Mouse (Mus musculus) hindbrain, postnatal 0 days (tissue): ENCODE results near the gene Mdm4. TPM values are rescaled to one million over a fixed set of nuclear protein-coding genes. Genes with fewer than 3 reads are reported as not detected.
A peak's percentile ranks its signal among the peaks of the same experiment; 100 is the strongest.

Experiments
- ATAC-seq: fragments of 200-750 bp; cut with Nextera tagmentation; 2 replicates; pipeline ENCODE4 v1.8.0; 2017; ENCODE audit warnings: mild to moderate bottlenecking, moderate TSS enrichment, moderate library complexity
- DNase-seq: peaks from one replicate; pipeline ENCODE4 v3.0.0-alpha.2; 2015; ENCODE audit warnings: low spot score
- H3K27ac ChIP-seq: fragments of 300-500 bp; sonication (generic); 2 replicates; pipeline ENCODE4 v1.5.1; 2014; ENCODE audit warnings: mild to moderate bottlenecking
- H3K27me3 ChIP-seq: fragments of 300-500 bp; sonication (generic); 2 replicates; pipeline ENCODE4 v1.6.1; 2014; ENCODE audit warnings: low read length, mixed read lengths; ENCODE audit not compliant: insufficient read depth
- H3K36me3 ChIP-seq: fragments of 300-500 bp; sonication (generic); 2 replicates; pipeline ENCODE4 v1.6.1; 2014; ENCODE audit warnings: low read length, mixed read lengths; ENCODE audit not compliant: insufficient read depth
- H3K4me1 ChIP-seq: fragments of 300-500 bp; sonication (generic); 2 replicates; pipeline ENCODE4 v1.6.1; 2014; ENCODE audit warnings: antibody characterized with exemption, low read length, mixed read lengths; ENCODE audit not compliant: insufficient read depth
- H3K4me2 ChIP-seq: fragments of 300-500 bp; sonication (generic); 2 replicates; pipeline ENCODE4 v1.6.1; 2014; ENCODE audit warnings: low read depth, mild to moderate bottlenecking, low read length, moderate library complexity, mixed read lengths
- H3K4me3 ChIP-seq: fragments of 300-500 bp; sonication (generic); 2 replicates; pipeline ENCODE4 v1.5.1; 2014; ENCODE audit warnings: low read length
- H3K9ac ChIP-seq: fragments of 300-500 bp; sonication (generic); replicated peaks from 2 replicates; pipeline ENCODE4 v1.6.1; 2014; ENCODE audit warnings: mild to moderate bottlenecking, low read length, moderate library complexity, mixed read lengths
- H3K9me3 ChIP-seq: fragments of 300-500 bp; sonication (generic); 2 replicates; pipeline ENCODE4 v1.6.1; 2016; ENCODE audit warnings: low read length, mixed read lengths
- CTCF ChIP-seq: IDR thresholded peaks from 2 replicates; pipeline ENCODE4 v1.5.1; 2016; ENCODE audit warnings: antibody characterized with exemption, control low read depth, low read depth
- WGBS: fragments of 180-500 bp; shearing (Covaris S2); extraction: QIAGEN DNeasy Blood & Tissue Kit; methylation state at CpG from one replicate; pipeline ENCODE4 v1.1.7; 2014; 5-methylcytosine and 5-hydroxymethylcytosine counted together
- polyA plus RNA-seq: library from polyadenylated mRNA; unstranded; fragments of >200 nt; fragmentation: Nextera tagmentation; extraction: Ambion mirVana; gene quantifications from 2 replicates; pipeline ENCODE4 v1.2.1, GENCODE M21; 2015
- total RNA-seq: library from RNA; depleted of rRNA; stranded (reverse); fragments of >200 nt; gene quantifications from 2 replicates; pipeline ENCODE4 v1.2.3, GENCODE M21; 2014

Mdm4 gene
- total and polyA plus RNA-seq, 2 experiments from 2014 or later, result 29.1 to 61.3 TPM

DNA sequence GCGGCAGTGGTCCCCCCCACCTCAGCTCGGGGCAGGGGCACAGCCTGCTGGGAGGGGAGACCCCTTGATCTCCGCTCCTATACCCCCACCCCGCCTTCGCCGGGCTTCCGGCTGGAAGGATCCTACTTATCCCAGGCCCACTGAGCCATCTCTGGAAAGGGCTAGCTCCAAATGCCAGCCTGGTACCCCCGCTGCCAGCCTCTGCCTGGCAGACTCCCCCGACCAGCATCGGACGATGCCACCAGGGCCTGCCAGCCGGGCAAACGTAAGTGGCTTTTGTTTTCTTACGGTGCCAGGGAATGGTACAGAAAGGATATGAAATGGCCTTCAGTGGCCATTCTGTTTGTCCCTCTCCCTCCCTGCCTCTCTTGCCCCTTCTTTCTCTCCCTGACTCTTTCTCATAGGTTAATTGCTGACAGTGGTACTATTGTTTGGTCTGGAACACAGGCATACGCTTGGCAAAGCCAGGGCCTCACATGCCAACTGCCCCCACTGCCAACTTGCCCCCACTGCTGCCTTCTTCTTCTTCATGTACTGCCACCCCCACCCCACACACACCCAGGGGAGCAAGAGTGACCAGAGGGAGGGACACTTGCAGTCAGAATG lies 38.4 kb upstream of the Mdm4 start:
- peaks cover 8% of the 10 kb centered on the region; the same call in 1 of the 2 replicates for H3K36me3 ChIP-seq
- DNase-seq (peak; percentile 62), ATAC-seq (peak; percentile 61)
- H3K4me3 ChIP-seq, result no peak overlapping the region
- no peak overlapping the region for H3K4me2 ChIP-seq
- peak overlapping the region; percentile 68 for H3K27ac ChIP-seq
- no peaks in the 10 kb centered on the region for H3K27me3 ChIP-seq
- WGBS, result 40% methylated on average over 15 of the region's 15 CpGs
- TF ChIP-seq CTCF, result no peak
- no peaks in the 10 kb centered on the region for H3K9me3 ChIP-seq
- peaks cover 29% of the 10 kb centered on the region for H3K4me1 ChIP-seq
- H3K9ac ChIP-seq, result 0 out of 2 replicates have a peak overlapping the region, but pooled peaks have one; percentile 21

DNA sequence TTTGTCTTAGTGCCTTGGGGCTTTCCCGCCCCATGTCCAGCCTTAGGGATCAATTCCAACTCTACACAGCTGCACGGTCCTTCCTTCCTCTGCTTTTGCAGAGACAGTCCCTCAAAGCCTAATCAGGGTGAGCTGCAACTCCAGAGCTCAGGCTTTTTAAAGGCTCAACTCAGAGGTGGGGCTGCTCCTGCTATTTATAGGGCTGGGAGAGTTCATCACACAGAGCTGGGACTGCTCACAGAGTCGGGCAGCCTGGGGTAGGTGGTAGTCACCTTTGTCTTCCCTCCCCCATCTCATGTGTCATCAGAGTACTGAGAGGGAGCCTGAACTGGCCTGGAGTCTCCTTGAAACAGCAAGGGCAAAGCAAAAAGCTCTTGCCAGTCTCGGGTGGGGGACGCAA lies 37.9 kb upstream of the Mdm4 start:
- H3K9ac ChIP-seq, result 0 out of 2 replicates have a peak overlapping the region, but pooled peaks have one; percentile 21
- ATAC-seq (no peak), DNase-seq (no peak)
- H3K4me1 ChIP-seq, result peaks cover 29% of the 10 kb centered on the region
- H3K36me3 ChIP-seq, result peaks cover 8% of the 10 kb centered on the region; the same call in 1 of the 2 replicates
- no peak overlapping the region for H3K4me2 ChIP-seq
- WGBS, result 54% methylated on average over 5 of the region's 5 CpGs
- peak overlapping the region; percentile 68 for H3K27ac ChIP-seq
- H3K4me3 ChIP-seq, result no peak overlapping the region
- H3K9me3 ChIP-seq, result no peaks in the 10 kb centered on the region
- H3K27me3 ChIP-seq, result no peaks in the 10 kb centered on the region
- TF ChIP-seq CTCF, result no peak

DNA sequence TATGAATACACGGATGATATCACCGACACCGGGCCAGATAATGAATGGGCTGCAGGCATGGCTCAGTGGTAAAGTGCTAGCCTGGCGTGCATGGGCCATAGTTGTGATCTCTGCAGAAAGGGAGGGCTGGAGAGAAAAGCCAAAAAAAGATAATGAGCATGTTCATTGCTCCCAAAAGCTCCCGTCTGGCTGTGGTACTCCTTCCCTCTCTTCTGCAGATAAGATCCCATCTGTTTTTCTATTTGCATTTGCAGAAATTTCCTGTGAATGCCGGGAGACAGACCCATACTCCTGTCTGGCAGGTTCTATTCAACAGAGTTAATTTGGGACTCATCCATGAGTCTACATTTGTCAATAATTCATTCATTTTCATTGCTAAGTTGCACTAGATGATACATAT lies 32.8 kb upstream of the Mdm4 start:
- Histone ChIP-seq H3K9me3 (no peaks in the 10 kb centered on the region), H3K36me3 (peaks cover 6% of the 10 kb centered on the region; the same call in 1 of the 2 replicates), H3K27me3 (no peaks in the 10 kb centered on the region), H3K9ac (no peak overlapping the region), H3K27ac (no peak overlapping the region), H3K4me2 (no peak overlapping the region), H3K4me3 (no peak overlapping the region), H3K4me1 (peaks cover 4% of the 10 kb centered on the region)
- no peak for TF ChIP-seq CTCF
- no peak for DNase-seq
- ATAC-seq, result no peak
- WGBS, result 88% methylated on average over 6 of the region's 6 CpGs

GRCm38 (mm10) chr1:133060681-133061080 lies 30.3 kb upstream of the Mdm4 start:
- DNase-seq (no peak), ATAC-seq (no peak)
- H3K36me3 ChIP-seq, result no peaks in the 10 kb centered on the region
- peaks cover 5% of the 10 kb centered on the region; the same call in 1 of the 2 replicates for H3K4me1 ChIP-seq
- 69% methylated on average over 4 of the region's 4 CpGs for WGBS
- no peak overlapping the region for H3K4me3 ChIP-seq
- no peak overlapping the region for H3K4me2 ChIP-seq
- no peak for TF ChIP-seq CTCF
- H3K9me3 ChIP-seq, result no peaks in the 10 kb centered on the region
- H3K27me3 ChIP-seq, result no peaks in the 10 kb centered on the region
- no peak overlapping the region for H3K9ac ChIP-seq
- H3K27ac ChIP-seq, result no peak overlapping the region

DNA sequence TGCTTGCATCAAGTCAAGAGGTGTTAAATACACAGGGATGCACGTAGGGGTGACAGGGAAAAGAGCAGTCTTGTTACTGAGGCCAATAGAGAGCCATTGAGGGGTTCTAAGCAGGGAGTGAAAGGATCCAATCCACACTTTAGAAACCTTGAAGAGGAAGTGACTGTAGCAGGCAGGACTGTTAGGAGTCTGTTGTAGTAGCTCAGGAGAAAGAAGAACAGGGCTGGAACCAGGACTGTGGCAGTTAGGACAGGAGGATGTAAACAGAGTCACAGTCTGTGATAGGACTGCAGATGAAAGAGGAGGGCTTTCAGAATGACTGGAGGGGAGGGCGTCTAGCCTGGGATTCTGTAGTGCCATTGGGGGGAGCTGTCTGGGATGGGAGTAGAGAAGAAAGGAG lies 29.2 kb upstream of the Mdm4 start:
- ATAC-seq, result no peak
- DNase-seq, result no peak
- no peak overlapping the region for H3K27ac ChIP-seq
- no peaks in the 10 kb centered on the region for H3K36me3 ChIP-seq
- H3K9me3 ChIP-seq, result no peaks in the 10 kb centered on the region
- TF ChIP-seq CTCF, result no peak
- H3K4me2 ChIP-seq, result no peak overlapping the region
- no peak overlapping the region for H3K4me3 ChIP-seq
- WGBS, result 68% methylated on average over 2 of the region's 2 CpGs
- H3K4me1 ChIP-seq, result peaks cover 5% of the 10 kb centered on the region; the same call in 1 of the 2 replicates
- H3K9ac ChIP-seq, result no peak overlapping the region
- H3K27me3 ChIP-seq, result no peaks in the 10 kb centered on the region

DNA sequence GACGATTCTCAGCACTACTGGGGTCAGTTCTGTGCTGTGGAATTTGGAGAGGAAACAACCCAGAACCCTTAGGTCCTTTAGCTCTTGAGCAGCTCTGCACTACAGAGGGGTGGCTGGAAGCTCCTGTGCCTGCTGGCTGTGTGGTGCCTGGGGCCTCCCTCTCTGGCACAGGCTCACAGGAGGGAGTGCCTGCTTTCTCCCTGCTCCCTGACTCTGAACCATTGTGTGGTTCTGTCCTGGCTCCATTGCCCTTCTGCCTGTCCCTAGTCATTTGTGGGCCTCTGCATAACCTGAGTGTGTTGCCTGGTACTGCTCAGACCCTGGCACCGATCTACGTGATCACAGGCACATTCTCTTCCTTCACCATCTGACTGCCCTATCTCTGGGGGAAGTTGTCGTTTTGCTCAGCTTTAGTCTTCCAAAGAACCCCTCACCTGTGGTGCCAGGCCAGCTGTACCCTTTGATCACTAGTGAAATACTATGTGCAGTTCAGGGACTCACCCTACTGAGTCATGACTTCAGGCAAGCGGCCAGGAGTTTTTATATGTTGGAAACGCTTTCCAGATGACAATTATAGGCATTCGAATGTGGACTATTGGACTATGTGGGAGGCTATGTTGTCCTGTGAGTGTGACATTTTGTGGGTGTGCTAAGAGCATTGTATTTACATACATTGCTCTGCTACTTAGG lies 27.1 kb upstream of the Mdm4 start:
- H3K9me3 ChIP-seq, result no peaks in the 10 kb centered on the region
- peak overlapping the region; percentile 26; the same call in 1 of the 2 replicates for H3K27ac ChIP-seq
- ATAC-seq (no peak), DNase-seq (no peak)
- H3K27me3 ChIP-seq, result no peaks in the 10 kb centered on the region
- H3K9ac ChIP-seq, result 0 out of 2 replicates have a peak overlapping the region, but pooled peaks have one; percentile 9
- no peak for TF ChIP-seq CTCF
- no peak overlapping the region for H3K4me2 ChIP-seq
- WGBS, result 43% methylated on average over 7 of the region's 7 CpGs
- no peaks in the 10 kb centered on the region for H3K36me3 ChIP-seq
- peaks cover 8% of the 10 kb centered on the region; the same call in 1 of the 2 replicates for H3K4me1 ChIP-seq
- no peak overlapping the region for H3K4me3 ChIP-seq

- Histone ChIP-seq H3K4me2 (no peak overlapping the region), H3K36me3 (no peaks in the 10 kb centered on the region), H3K27me3 (no peaks in the 10 kb centered on the region), H3K4me3 (no peak overlapping the region), H3K27ac (no peak overlapping the region), H3K9ac (no peak overlapping the region), H3K4me1 (peaks cover 13% of the 10 kb centered on the region; the same call in 1 of the 2 replicates), H3K9me3 (no peaks in the 10 kb centered on the region)
- ATAC-seq, result no peak
- 77% methylated on average over 8 of the region's 8 CpGs for WGBS
- no peak for DNase-seq
- TF ChIP-seq CTCF, result no peak
Observed at GRCm38 (mm10) chr1:133054326-133054725, 24.0 kb upstream of the Mdm4 start.
